Mouse (Mus musculus): ENCODE data around the gene Ap2m1.

The Ap2m1 gene

DNA sequence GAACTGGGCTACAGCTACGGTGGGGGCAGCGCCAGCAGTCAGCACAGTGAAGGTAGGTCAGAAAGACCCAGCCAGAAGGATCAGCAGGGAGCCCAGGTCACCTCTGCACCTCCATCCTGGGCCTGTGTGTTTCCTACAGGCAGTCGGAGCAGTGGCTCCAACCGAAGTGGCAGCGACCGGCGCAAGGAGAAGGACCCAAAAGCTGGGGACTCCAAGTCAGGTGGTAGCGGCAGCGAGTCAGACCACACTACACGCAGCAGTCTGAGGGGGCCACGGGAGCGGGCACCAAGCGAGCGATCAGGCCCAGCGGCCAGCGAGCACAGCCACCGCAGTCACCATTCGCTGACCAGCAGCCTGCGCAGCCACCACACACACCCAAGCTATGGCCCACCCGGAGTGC is 4.3 kb upstream of the Ap2m1 start:
- no peak for DNase-seq

DNA sequence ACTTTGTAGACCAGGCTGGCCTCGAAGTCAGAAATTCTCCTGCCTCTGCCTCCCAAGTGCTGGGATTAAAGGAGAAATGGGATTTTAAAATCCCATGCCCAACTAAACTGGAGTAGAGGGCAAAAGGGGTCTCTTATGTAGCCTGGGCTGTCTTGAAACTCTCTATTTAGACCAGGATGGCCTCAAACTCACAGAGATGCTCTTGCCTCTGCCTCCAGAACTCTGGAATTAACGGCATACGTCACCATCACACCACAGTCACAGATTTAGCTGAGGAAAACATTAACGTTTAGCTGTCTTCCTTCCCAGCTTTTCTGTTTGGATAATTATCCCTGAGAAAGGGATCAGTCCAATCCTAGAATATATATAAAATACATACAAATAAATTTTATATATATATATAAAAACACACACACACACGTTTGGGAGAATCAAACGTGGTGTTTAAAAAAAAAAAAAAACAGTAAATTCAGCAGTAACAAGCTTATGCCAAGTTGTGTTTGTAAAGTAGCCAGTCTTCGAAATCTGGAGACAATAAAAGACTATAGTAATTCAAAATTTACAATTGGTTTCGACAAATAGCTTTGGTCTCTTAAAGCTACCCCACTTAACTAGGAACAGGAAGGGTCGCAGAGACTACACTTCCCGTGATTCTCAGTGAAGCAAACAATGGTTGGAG is 522 bp upstream of the Ap2m1 start:
- no peak for DNase-seq

DNA sequence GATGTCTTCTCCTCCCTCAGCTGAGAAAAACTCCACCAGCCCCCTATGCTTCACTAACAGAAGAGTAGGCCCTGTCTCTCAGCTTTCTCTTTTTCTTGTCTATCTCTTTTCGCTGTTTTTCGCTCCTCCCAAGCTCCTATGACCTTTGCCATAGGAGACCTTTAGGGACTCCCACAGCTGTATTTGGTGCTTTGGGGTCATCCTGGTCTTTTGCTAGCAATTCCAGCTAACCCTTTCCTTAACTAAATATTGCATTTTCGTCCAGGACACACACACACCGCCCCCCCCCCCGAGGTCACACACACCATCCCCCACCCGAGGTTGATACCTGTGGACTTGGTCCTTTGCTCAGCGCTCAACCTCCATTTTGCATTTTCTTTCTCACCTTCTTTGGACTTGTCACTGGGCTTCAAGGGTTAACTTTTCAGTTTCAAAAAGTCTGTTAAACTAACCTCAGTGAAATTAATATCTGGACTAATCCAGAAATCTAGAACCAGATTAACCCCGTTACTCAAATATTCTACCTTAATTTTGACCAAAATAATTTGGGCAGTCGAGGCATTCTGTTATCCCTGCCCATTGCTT is 895 bp downstream of the Ap2m1 start:
- DNase-seq = no peak

DNA sequence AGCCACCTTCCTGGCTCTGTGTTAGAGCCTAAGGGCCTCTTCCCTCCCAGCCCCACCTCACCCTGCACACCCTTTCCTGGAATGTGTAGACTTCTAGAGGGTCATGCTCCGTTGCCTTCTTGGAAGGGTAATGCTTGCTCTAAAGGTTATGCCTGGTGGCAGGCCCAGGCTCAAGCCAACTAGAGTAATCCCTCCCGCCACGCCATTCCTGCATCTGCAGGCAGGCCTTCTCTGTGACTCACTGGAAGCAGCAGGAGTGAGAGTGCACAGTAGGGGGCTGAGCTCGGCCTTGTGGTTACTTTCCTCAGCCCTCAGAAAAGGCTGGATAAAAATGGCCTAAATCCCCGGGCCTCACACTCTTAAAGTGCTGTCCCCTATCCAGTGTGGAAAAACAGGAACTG is 1.8 kb downstream of the Ap2m1 start:
- peak; percentile 74 for DNase-seq

DNA sequence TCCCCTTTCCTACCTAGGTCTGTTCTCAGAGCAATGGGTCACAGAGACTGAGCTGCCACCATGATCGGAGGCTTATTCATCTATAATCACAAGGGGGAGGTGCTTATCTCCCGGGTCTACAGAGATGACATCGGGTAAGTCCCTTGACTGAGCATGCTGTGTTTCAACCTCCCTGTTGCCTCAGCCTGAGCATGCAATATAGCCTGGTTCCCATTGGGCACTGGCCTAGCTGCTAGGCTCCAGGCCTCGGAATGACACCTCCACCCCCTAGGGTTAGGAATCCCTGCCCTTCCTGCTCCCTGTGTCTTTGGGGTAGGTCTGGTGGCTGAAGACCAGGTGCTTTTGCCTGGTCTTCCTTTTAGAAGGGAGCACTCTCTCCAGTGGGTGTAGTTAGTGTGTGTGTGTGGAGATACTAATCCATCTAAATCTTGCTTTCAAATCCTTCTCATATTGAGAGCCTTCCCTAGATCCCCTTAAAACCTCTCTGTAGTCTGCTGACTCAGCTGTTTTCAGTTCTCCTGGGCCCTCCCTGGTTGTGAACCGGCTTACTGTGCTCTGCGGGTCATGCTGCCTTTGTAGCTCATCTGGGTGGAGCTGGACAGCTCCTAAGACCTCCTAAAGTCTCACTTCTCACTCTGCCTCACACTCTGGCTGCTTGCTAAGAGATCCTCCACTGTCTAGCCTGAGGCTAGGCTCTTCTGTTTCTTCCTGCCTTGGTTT is 2.5 kb downstream of the Ap2m1 start:
- DNase-seq = no peak

DNA sequence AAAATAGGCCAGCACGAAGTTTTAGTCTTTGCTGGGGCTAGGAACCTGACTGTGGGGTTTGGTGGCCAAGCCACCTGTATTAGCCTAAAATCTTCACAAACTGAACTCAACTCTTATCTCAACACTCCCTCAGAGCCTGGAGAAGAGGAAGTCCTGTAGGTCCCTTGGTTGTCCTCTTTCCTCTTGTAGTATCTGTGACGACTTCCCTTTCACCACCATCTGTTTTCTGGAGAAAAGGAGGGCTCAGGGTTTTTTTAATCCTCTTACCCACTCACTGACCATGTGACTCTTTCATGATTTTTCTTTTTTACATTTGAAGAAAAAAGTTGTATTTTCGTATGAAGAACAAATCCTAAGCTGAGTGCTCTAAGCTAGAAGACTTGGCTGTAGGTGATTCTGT is 4.4 kb downstream of the Ap2m1 start:
- no peak for DNase-seq

DNA sequence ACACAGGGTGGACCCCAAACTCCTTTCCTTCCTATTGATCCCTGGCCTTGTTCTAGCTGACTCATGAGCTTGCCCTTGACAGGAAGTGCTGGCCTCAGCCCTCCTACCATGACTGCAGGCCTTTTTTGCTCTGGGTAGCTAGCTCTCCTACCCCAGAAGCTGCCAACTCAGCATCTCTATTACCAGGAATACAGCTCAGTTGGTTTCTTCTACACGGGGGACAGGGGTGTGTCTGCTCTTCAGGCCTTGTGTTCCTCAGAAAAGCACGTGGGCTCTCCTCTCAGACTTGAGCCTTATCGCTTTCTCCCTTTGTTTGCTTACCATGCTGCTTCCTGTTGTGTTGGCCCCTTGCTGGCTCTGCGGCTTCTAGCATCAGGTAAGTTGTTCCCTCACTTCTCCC is 5.2 kb downstream of the Ap2m1 start:
- no peak for DNase-seq

DNA sequence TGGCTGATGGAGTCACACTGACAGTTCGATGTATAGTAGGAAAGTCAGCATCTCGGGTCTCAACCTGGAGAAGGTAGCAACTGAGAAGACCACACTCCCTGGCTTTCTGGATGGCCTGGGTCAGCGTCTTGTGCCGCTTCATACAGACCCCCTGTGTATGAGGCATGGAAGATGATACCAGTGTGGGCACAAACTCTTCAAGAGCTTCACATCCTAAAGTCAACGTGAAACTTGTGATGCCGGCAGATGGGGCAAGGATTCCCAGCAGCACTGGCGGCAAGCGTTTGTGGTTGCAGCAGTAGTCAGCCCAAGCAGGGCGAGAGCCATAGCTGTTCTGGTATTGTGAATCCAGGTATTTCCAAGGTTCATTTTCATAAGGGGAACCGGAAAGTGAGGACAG is 10.4 kb downstream of the Ap2m1 start:
- no peak for DNase-seq

DNA sequence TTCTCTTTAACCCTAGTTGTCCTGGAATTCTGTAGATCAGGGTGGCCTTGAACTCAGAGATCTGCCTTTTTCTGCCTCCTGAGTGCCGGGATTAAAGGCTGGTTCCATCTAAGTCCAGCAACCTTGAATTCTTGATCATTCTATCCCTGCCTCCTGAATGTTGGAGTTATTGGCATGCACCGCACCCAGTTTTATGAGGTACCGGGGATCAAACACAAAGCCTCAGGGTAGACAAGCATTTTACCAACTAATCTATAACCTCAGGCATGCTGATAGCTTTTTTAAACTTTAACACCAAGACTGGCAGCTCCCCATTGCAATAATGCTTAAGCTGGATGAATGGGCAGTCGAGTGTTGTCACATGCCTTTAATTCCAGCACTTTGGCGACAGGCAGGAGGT is 12.1 kb downstream of the Ap2m1 start:
- no peak for DNase-seq

DNA sequence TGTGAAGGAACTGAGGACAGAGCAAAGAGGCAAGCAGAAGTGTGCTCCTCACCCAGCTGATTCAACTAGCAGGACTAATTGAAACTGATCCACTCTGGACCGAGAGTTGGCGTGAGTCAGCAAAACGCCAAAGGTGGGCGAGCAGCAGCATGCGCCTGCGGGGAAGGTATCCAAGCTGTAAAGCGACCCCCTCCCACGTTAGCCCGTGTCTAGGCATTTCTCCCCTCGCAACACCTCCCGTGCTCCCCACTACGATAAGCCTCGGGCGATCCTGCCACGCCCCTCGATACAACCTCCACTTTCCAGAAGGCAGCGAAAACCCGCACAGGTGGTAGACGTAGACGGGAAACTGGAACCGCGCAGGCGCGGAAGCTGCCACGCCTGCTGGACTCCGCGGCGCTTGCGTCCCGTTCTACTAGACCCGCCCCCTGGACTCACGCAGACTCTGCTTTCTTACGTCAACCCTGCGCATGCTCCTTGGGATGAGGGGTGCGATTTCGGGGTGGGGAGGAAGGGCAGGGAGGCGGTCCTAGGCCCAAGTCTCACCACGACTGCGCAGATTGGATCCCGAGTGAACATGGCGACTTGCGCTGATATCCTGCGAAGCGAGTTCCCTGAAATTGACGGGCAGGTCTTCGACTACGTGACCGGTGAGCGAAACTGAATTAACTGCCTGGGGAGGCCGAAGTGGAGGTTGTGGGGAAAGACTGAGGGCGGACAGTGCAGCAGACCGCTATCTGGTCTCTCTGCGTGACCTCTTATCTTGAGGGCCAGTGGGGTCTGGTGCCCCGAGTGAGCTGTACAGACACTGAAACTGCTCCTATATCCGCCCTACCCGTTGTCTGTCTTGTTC is 13.0 kb downstream of the Ap2m1 start, which contains the start of gene Abcf3:
Gene Abcf3 (plus strand): TSS at position 482 of the 853 bp plus-strand sequence.
- peak; percentile 99 for DNase-seq

DNA sequence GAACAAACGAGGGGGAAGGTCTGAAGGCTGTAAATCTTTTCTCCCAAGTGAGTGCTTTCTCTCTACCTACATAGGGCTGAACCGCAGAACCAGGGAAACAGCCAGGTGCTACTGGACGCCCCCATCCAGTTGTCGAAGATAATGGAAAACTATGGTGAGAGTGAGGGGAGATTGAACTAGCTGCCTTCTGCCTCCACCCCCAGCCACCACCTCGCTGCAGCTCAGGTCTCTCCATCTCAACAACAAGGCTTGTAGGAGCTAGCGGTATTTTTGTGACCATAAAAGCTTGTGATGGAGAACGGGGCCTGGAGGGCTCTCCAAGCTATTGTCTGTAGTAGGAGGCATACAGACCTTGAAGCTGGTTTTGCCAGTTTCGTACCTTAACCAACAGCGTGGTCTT is 13.9 kb downstream of the Ap2m1 start:
- DNase-seq = no peak

DNA sequence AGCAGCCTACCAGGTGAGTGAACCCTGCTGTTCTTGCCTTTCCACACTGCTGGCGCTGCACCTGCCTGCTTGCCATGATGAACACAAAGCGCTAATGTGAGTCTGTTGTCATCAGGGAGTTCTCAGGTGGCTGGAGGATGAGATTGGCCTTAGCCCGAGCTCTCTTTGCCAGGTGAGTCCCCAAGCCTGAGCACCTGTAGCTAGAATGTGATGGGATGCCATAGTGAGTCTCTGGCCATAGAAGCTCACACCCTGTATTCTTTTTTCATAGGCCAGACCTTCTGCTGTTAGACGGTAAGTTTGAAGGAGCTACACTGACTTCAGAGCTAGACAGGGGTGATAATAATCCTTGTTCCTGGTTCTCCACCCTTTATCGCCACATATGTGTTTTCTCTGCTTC is 16.4 kb downstream of the Ap2m1 start:
- no peak for DNase-seq

DNA sequence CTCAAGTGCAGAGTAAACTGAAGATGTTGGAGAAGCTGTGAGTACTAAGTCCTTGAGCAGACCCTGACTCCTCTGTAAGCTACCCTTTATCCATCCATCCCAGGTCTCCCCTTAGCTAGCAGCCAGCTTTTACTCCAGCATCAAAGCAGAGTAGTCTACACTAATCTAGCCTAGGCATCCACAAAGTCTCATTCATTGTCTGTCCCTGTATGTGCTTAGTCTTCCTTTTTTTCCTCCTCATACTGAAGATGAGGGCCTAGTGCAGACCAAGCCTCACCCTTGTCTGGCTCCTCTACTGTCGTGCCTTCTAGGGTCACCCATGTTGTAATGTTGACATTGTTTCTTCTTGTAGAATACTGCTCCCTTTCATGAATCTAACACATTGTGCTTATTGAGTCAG is 17.3 kb downstream of the Ap2m1 start:
- DNase-seq = no peak

DNA sequence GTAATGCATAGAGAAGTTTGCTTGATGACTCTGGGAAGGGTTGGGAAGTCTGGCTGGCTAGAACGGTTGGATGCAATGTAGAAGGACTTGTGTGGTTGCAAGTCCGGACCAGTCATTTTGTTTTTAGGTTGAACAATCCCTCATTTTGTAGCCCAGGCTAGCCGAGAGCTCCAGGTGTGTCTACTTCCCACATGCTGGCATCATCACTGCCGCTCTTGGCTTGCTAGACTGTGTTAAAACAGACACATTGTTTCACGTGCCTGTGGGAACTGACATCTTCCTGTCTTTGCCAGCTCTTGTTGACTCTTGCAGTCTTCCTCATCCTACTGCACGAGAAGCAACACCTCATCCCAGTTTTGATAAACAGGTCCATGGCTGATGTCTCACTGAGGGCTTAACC is 19.7 kb downstream of the Ap2m1 start:
- no peak for DNase-seq

DNA sequence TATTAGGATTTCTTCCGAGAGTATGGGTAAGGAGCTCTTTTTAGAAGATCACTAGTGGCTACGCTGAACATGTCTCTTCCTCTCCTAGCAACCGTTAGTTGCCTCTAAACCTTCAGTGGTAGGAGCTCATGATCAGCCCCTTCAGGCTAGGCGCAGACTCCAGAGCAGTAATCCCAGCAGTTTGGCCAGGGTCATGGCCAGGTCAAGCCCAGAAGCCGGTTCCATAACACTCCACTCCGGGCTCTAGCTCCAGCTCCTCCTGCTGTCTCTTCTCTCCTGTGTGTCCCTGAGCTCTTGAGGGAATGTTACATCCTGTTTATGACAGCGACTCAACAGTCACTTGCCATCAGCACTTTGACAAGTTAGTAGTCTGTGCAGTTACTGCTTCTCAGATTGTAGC is 22.1 kb downstream of the Ap2m1 start:
- DNase-seq = no peak

DNA sequence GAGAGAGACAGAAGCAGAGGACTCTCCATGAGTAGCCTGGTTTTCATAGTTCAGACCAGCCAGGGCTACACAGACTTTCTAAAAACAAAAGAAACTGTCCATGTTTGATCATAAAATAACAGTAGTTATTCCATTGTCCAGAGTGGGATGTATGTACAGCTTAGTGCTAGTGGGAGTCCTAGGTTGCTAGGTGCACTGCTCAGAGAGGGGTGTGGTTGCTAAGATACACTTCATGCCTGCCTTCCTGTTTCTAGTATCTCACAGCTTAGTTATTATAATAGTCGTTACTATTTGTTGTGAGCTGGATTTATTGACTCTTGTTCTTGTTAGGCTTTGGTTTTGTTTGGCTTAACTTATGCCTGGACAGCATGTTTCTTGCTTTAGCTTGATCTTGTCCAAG is 29.8 kb downstream of the Ap2m1 start:
- DNase-seq = no peak

DNA sequence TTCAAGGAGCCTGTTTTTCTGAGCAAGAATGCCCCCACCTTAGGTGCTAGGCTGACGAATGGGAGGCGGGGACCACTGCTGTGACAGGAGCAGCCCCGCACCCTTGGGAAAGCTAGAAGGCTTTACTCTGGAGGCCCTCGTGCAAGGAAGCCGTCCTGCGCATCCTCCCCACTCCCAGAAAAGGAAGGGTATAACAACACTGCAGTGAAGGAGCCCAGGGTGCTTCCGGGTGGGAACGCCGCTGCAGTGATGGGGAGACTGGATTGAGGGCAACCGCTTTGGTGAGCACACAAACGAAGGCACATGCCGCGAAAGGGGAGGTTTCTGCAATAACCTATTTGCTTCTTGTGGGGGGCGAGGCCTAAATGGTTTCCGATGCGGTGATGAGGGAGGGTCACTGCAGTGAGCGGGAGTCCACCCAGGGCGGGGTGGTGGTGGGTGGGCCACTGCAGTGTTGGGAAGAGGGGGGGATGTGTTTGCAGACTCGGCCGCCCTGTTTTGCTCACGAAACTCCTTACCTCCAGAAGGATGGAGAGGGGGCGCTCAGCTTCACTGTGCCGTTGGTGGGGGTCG is 54.2 kb downstream of the Ap2m1 start, which contains the start of gene Vwa5b2:
Gene Vwa5b2 (plus strand): TSS at position 106 of the 573 bp plus-strand sequence.
- DNase-seq = no peak

DNA sequence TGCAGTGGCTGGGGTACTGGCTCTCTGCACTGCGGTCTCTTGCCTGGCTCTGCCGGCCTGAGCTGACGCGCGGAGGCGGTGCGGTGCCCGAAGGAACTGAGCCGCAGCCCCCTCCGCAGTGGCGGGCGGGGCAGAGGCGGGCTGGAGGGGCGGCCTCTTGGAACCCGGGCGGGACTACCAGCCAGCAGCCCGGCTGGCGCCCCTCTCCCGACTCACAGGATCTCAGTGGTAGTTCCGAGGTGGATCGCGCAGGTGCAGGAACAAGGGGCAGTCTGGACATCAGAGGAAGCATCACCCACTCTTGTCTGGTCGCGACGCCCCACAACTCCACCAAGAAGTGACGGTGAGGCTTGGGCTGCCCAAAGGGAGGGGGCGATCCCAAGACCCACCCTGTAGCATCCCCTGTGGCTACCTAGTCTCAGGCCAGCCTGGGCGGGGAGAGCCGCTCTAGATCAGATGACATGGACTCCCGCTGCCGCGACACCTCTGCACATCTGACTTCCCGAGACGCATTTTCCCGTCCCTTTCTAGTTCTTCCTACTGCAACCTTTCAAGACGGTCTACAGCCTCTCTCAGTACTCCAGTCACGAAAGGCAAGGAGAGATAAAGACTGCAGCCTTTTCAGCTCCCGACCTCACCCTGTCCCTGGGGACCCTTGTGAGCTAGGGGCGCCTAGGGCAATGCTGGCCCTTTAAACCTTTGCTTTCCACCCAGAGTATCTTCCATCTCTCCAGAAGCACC is 54.8 kb downstream of the Ap2m1 start:
- DNase-seq = peak; percentile 51

DNA sequence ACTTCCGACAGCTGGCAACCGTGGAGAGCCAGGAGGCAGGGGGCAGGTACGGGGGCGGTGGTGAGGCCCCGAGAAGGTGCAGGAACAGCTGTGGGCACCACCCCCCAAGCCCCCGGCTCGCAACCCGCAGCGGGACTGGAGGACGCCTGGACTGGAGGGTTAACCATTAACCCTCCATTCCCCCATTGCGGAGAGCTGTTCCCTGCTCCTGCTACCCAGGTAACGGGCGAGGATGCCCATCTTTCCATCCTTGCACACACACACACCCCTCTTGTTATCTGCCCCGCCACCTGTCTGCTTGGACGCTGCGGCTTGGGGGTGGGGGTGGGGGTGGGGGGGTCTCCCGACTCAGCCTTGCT is 55.4 kb downstream of the Ap2m1 start:
- no peak for DNase-seq

DNA sequence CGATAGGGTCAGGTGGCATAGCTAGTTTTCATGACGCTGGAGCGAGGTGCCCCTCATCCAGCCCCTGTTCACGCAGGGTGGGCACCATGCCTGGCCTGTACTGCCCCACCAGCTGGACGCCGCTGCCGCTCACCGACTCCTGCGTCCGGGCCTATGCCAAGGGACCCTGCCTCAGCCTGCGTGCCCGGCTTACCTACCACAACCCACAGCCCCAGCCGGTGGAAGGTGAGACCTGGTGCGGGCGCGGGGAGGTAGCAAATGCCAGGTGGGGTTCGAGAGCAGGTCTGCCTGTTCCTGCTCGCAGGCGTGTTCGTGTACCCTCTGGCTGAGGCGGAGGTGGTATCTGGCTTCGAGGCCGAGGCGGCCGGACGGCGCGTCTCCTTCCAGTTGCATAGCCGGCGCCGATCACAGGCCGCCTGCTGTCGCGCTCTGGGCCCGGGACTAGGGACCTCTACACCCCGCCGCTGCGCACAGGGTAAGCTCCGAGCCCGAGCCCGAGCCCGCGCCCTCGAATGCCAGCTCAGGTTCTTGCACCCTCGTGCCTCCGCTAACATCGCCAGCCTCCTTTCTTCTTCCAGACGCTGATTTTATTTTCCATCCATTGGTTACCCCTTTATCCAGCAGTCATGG is 55.9 kb downstream of the Ap2m1 start:
- no peak for DNase-seq
